Mouse (Mus musculus) small intestine, adult 2 months (tissue): Measurements from ENCODE around the gene Btf3l4.

Source experiments
- CTCF ChIP-seq: fragments of 200-500 bp; IDR thresholded peaks from 2 replicates; pipeline ENCODE4 v1.5.1; 2012; ENCODE audit warnings: low read depth, mild to moderate bottlenecking, control low read depth, inconsistent platforms, low read length, moderate library complexity, mixed read lengths; ENCODE audit not compliant: insufficient replicate concordance, insufficient read length; ENCODE audit errors: extremely low read depth
- POLR2A ChIP-seq: fragments of 200-500 bp; IDR thresholded peaks from 2 replicates; pipeline ENCODE4 v1.6.1; 2012; ENCODE audit warnings: low read depth, mild to moderate bottlenecking, control low read depth, inconsistent platforms, low read length, moderate library complexity

- no peak for TF ChIP-seq CTCF
- TF ChIP-seq POLR2A = no peak
Observed at GRCm38 (mm10) chr4:108877901-108878300, 44.5 kb upstream of the Btf3l4 start.
